Mouse (Mus musculus) embryonic facial prominence, embryonic 10.5 days (tissue): ENCODE measurements around the gene Dkk3. TPM values are rescaled to one million over a fixed set of nuclear protein-coding genes. Genes with fewer than 3 reads are reported as not detected.

ENCODE experiments used
- DNase-seq: peaks from one replicate; pipeline ENCODE4 v3.0.0-alpha.2; 2017; ENCODE audit warnings: low spot score
- H3K27ac ChIP-seq: fragments of 300-500 bp; sonication (generic); replicated peaks from 2 replicates; pipeline ENCODE4 v1.5.1; 2016; ENCODE audit warnings: mild to moderate bottlenecking
- H3K27me3 ChIP-seq: fragments of 300-500 bp; sonication (generic); replicated peaks from 2 replicates; pipeline ENCODE4 v1.6.1; 2016; ENCODE audit warnings: low read depth, mild to moderate bottlenecking; ENCODE audit not compliant: poor library complexity, severe bottlenecking
- H3K36me3 ChIP-seq: fragments of 300-500 bp; sonication (generic); replicated peaks from 2 replicates; pipeline ENCODE4 v1.6.1; 2016; ENCODE audit warnings: mild to moderate bottlenecking, moderate library complexity
- H3K4me1 ChIP-seq: fragments of 300-500 bp; sonication (generic); 2 replicates; pipeline ENCODE4 v1.6.1; 2016
- H3K4me3 ChIP-seq: fragments of 300-500 bp; sonication (generic); 2 replicates; pipeline ENCODE4 v1.5.1; 2016; ENCODE audit warnings: mild to moderate bottlenecking, moderate library complexity
- H3K9me3 ChIP-seq: fragments of 300-500 bp; sonication (generic); 2 replicates; pipeline ENCODE4 v1.6.1; 2016; ENCODE audit warnings: mild to moderate bottlenecking
- WGBS: fragments of 180-500 bp; shearing (Covaris S2); methylation state at CpG from one replicate; pipeline ENCODE4 v1.1.7; 2016; 5-methylcytosine and 5-hydroxymethylcytosine counted together
- polyA plus RNA-seq: library from polyadenylated mRNA; unstranded; fragments of >200 nt; fragmentation: Nextera tagmentation; extraction: Ambion mirVana; gene quantifications from 2 replicates; pipeline ENCODE4 v1.2.1, GENCODE M21; 2016

The Dkk3 gene
- polyA plus RNA-seq, 1 experiment from 2014 or later = 15.2 TPM

GRCm38 (mm10) chr7:112138509-112139405 lies 20.1 kb downstream of the Dkk3 start:
- H3K36me3 ChIP-seq = no peaks in the 10 kb centered on the region
- H3K4me3 ChIP-seq = no peak overlapping the region
- no peaks in the 10 kb centered on the region for H3K27me3 ChIP-seq
- H3K9me3 ChIP-seq = no peaks in the 10 kb centered on the region
- no peak overlapping the region for H3K27ac ChIP-seq
- no peak for DNase-seq
- H3K4me1 ChIP-seq = peaks cover 23% of the 10 kb centered on the region
- 68% methylated on average over 11 of the region's 11 CpGs for WGBS

- Histone ChIP-seq H3K36me3 (no peaks in the 10 kb centered on the region), H3K4me1 (peaks cover 17% of the 10 kb centered on the region), H3K27me3 (no peaks in the 10 kb centered on the region), H3K27ac (no peak overlapping the region), H3K9me3 (no peaks in the 10 kb centered on the region), H3K4me3 (no peak overlapping the region)
- WGBS = 85% methylated on average over 7 of the region's 7 CpGs
- no peak for DNase-seq
Observed at GRCm38 (mm10) chr7:112138168-112138508, 20.7 kb downstream of the Dkk3 start.

GRCm38 (mm10) chr7:112136537-112136936 lies 22.3 kb downstream of the Dkk3 start:
- no peak overlapping the region for H3K27ac ChIP-seq
- no peak overlapping the region for H3K4me3 ChIP-seq
- no peaks in the 10 kb centered on the region for H3K9me3 ChIP-seq
- no peak for DNase-seq
- 87% methylated on average over 5 of the region's 5 CpGs for WGBS
- H3K36me3 ChIP-seq = no peaks in the 10 kb centered on the region
- peaks cover 9% of the 10 kb centered on the region; the same call in 1 of the 2 replicates for H3K4me1 ChIP-seq
- H3K27me3 ChIP-seq = no peaks in the 10 kb centered on the region

GRCm38 (mm10) chr7:112135161-112135560 lies 23.7 kb downstream of the Dkk3 start:
- peaks cover 9% of the 10 kb centered on the region; the same call in 1 of the 2 replicates for H3K4me1 ChIP-seq
- no peak overlapping the region for H3K4me3 ChIP-seq
- H3K9me3 ChIP-seq = no peaks in the 10 kb centered on the region
- DNase-seq = no peak
- H3K27me3 ChIP-seq = no peaks in the 10 kb centered on the region
- no peak overlapping the region for H3K27ac ChIP-seq
- WGBS = 89% methylated on average over 4 of the region's 4 CpGs
- no peaks in the 10 kb centered on the region for H3K36me3 ChIP-seq

- H3K4me1 ChIP-seq = peaks cover 16% of the 10 kb centered on the region
- no peak overlapping the region for H3K27ac ChIP-seq
- no peaks in the 10 kb centered on the region for H3K36me3 ChIP-seq
- H3K9me3 ChIP-seq = no peaks in the 10 kb centered on the region
- H3K4me3 ChIP-seq = no peak overlapping the region
- H3K27me3 ChIP-seq = no peaks in the 10 kb centered on the region
- no peak for DNase-seq
- WGBS = 91% methylated on average over 5 of the region's 5 CpGs
Observed at GRCm38 (mm10) chr7:112133277-112133676, 25.6 kb downstream of the Dkk3 start.

- H3K4me1 ChIP-seq = peaks cover 19% of the 10 kb centered on the region
- H3K4me3 ChIP-seq = no peak overlapping the region
- DNase-seq = no peak
- H3K36me3 ChIP-seq = no peaks in the 10 kb centered on the region
- H3K9me3 ChIP-seq = no peaks in the 10 kb centered on the region
- WGBS = 72% methylated on average over 6 of the region's 6 CpGs
- H3K27me3 ChIP-seq = no peaks in the 10 kb centered on the region
- H3K27ac ChIP-seq = no peak overlapping the region
Observed at GRCm38 (mm10) chr7:112132005-112132404, 26.9 kb downstream of the Dkk3 start.

- no peak overlapping the region for H3K4me3 ChIP-seq
- H3K27me3 ChIP-seq = no peaks in the 10 kb centered on the region
- H3K9me3 ChIP-seq = no peaks in the 10 kb centered on the region
- no peak for DNase-seq
- 94% methylated on average over 3 of the region's 3 CpGs for WGBS
- peaks cover 19% of the 10 kb centered on the region for H3K4me1 ChIP-seq
- no peaks in the 10 kb centered on the region for H3K36me3 ChIP-seq
- H3K27ac ChIP-seq = no peak overlapping the region
Observed at GRCm38 (mm10) chr7:112130660-112131059, 28.2 kb downstream of the Dkk3 start.

- Histone ChIP-seq H3K27me3 (no peaks in the 10 kb centered on the region), H3K4me1 (peaks cover 19% of the 10 kb centered on the region), H3K4me3 (no peak overlapping the region), H3K9me3 (no peaks in the 10 kb centered on the region), H3K27ac (no peak overlapping the region), H3K36me3 (no peaks in the 10 kb centered on the region)
- DNase-seq = no peak
- 75% methylated on average over 6 of the region's 6 CpGs for WGBS
Observed at GRCm38 (mm10) chr7:112129851-112130250, 29.0 kb downstream of the Dkk3 start.

- Histone ChIP-seq H3K27ac (peak overlapping the region; percentile 26), H3K36me3 (no peaks in the 10 kb centered on the region), H3K4me1 (peaks cover 25% of the 10 kb centered on the region), H3K4me3 (no peak overlapping the region), H3K9me3 (no peaks in the 10 kb centered on the region), H3K27me3 (no peaks in the 10 kb centered on the region)
- DNase-seq = no peak
- WGBS = 60% methylated on average over 4 of the region's 4 CpGs
Observed at GRCm38 (mm10) chr7:112128810-112129209, 30.0 kb downstream of the Dkk3 start.

GRCm38 (mm10) chr7:112127954-112128353 lies 30.9 kb downstream of the Dkk3 start:
- Histone ChIP-seq H3K27me3 (no peaks in the 10 kb centered on the region), H3K4me1 (peaks cover 27% of the 10 kb centered on the region), H3K4me3 (no peak overlapping the region), H3K9me3 (no peaks in the 10 kb centered on the region), H3K27ac (no peak overlapping the region), H3K36me3 (no peaks in the 10 kb centered on the region)
- WGBS = 87% methylated on average over 4 of the region's 4 CpGs
- DNase-seq = no peak

- H3K36me3 ChIP-seq = no peaks in the 10 kb centered on the region
- H3K27me3 ChIP-seq = no peaks in the 10 kb centered on the region
- WGBS = 75% methylated on average over 5 of the region's 5 CpGs
- H3K9me3 ChIP-seq = no peaks in the 10 kb centered on the region
- H3K4me3 ChIP-seq = no peak overlapping the region
- DNase-seq = no peak
- no peak overlapping the region for H3K27ac ChIP-seq
- peaks cover 30% of the 10 kb centered on the region for H3K4me1 ChIP-seq
Observed at GRCm38 (mm10) chr7:112127085-112127637, 31.7 kb downstream of the Dkk3 start.

- WGBS = 88% methylated on average over 7 of the region's 7 CpGs
- Histone ChIP-seq H3K36me3 (no peaks in the 10 kb centered on the region), H3K4me1 (peaks cover 44% of the 10 kb centered on the region), H3K27ac (no peak overlapping the region), H3K27me3 (no peaks in the 10 kb centered on the region), H3K9me3 (no peaks in the 10 kb centered on the region), H3K4me3 (no peak overlapping the region)
- DNase-seq = no peak
Observed at GRCm38 (mm10) chr7:112125625-112126260, 33.1 kb downstream of the Dkk3 start.

GRCm38 (mm10) chr7:112123612-112124011 lies 35.2 kb downstream of the Dkk3 start:
- H3K4me3 ChIP-seq = no peak overlapping the region
- no peak overlapping the region; the same call in 1 of the 2 replicates for H3K27ac ChIP-seq
- DNase-seq = no peak
- H3K36me3 ChIP-seq = 0 out of 2 replicates have a peak, but pooled peaks cover 2% of the 10 kb centered on the region
- H3K27me3 ChIP-seq = no peaks in the 10 kb centered on the region
- 90% methylated on average over 5 of the region's 5 CpGs for WGBS
- no peaks in the 10 kb centered on the region for H3K9me3 ChIP-seq
- peaks cover 43% of the 10 kb centered on the region for H3K4me1 ChIP-seq
